Mouse (Mus musculus): ENCODE data around the gene Fth1. TPM values are rescaled to one million over a fixed set of nuclear protein-coding genes. Genes with fewer than 3 reads are reported as not detected.

The Fth1 gene
- total and polyA plus RNA-seq, 3 experiments = 303 to 2,849 (median 317) TPM

DNA sequence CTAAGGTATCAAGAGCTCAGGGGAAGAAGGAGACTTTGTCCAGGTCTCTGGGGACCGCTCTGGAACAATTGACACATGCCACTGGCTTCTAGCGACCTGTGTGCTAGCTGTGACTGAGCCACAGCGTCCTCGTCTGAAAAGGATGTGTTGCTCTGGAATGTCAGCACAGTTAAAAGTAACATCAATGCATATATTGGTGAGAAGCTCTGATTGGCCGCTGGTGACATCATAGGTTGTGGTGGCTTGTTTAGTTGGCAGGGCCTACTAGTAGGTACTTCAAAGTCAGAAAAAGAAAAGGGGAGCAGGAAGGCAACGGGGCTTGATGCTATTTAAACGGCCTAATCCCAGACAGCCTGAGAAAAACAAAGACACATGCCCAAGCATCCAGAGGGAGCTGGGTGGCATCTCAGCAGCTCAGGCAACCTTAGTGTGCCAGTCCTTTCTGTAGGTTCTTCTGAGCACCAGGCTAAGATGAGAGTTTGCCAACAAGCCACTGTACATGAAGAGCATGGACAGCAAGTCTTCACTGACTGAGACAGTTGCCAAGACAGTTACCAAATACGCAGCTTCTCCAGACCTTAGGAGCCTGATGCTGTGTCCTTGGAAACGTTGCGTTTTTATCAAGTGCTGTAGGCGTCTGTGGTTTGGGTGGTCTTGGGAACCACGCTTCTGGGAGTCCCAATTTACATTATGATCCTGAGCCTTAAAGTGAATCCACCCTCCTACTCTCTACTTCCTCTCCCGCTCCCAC lies 18.5 kb downstream of the Fth1 start:
- Histone ChIP-seq H3K27me3 (replicated peaks) (no peaks in the 10 kb centered on the region), H3K4me2 (ENCODE audit: insufficient read depth, low read depth, poor library complexity, severe bottlenecking) (no peak overlapping the region), H3K9me3 (replicated peaks; ENCODE audit: low read length) (peaks cover 4% of the 10 kb centered on the region), H3K4me3 (replicated peaks in 1 of 3; ENCODE audit: low read depth in 2 of 3, low read length in 2 of 3, poor library complexity in 1 of 3) (no peak overlapping the region), H3K9ac (ENCODE audit: insufficient read depth, low read depth) (no peak overlapping the region), H3K4me1 (ENCODE audit: control insufficient read depth in 1 of 2, insufficient read depth in 2 of 2) (no peaks in the 10 kb centered on the region), H3K36me3 (replicated peaks in 1 of 2; ENCODE audit: control insufficient read depth in 1 of 2, insufficient read depth in 1 of 2, low read length in 1 of 2) (no peaks in the 10 kb centered on the region), H3K79me2 (replicated peaks; ENCODE audit: control insufficient read depth, extremely low read depth, insufficient read depth, poor library complexity, severe bottlenecking) (no peaks in the 10 kb centered on the region), H3K27ac (ENCODE audit: insufficient read depth, low read depth) (no peak overlapping the region)
- TF ChIP-seq ETS1 (conservative IDR thresholded peaks at IDR 0.05; ENCODE audit: low read depth, low read length) (no peak), ZMIZ1 (IDR thresholded peaks at IDR 0.05; ENCODE audit: low read depth, low read length) (no peak)
- dilution Hi-C loops (cut with MboI; ENCODE audit: extremely low pct_ligation_motif_present, extremely low pct_unique_long_range_greater_than_20kb, low sequenced_read_pairs) = no loop called here
- no peak for DNase-seq (ENCODE audit: extremely low read depth)
- in situ Hi-C loops (cut with MboI; ENCODE audit: low pct_ligation_motif_present, low pct_unique_long_range_greater_than_20kb, low sequenced_read_pairs) = no loop called here

DNA sequence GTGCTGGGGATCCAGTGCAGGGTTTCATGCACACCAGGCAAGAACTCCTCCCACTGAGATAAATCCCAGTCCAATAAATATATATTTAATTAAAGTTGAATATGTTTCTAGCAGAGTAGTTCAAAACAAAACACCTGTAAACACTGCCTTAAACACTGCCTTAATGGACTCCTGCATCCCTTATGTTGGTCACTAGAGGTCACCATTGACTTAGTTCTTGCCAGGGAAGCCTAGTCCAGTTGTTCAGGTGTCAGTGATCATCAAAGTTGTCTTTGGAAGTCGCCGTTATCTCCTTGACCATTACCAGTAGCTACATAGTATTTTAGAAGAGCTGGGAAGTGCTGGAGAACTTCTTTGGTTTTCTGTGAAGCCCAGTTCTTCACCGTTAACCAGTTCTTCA lies 19.9 kb downstream of the Fth1 start:
- Histone ChIP-seq H3K79me2 (replicated peaks; ENCODE audit: control insufficient read depth, extremely low read depth, insufficient read depth, poor library complexity, severe bottlenecking) (no peaks in the 10 kb centered on the region), H3K9ac (ENCODE audit: insufficient read depth, low read depth) (no peak overlapping the region), H3K4me2 (ENCODE audit: insufficient read depth, low read depth, poor library complexity, severe bottlenecking) (no peak overlapping the region), H3K4me1 (ENCODE audit: control insufficient read depth in 1 of 2, insufficient read depth in 2 of 2) (no peaks in the 10 kb centered on the region), H3K36me3 (replicated peaks in 1 of 2; ENCODE audit: control insufficient read depth in 1 of 2, insufficient read depth in 1 of 2, low read length in 1 of 2) (no peaks in the 10 kb centered on the region), H3K9me3 (replicated peaks; ENCODE audit: low read length) (peaks cover 4% of the 10 kb centered on the region), H3K4me3 (replicated peaks in 1 of 3; ENCODE audit: low read depth in 2 of 3, low read length in 2 of 3, poor library complexity in 1 of 3) (no peak overlapping the region), H3K27ac (ENCODE audit: insufficient read depth, low read depth) (no peak overlapping the region), H3K27me3 (replicated peaks) (no peaks in the 10 kb centered on the region)
- dilution Hi-C loops (cut with MboI; ENCODE audit: extremely low pct_ligation_motif_present, extremely low pct_unique_long_range_greater_than_20kb, low sequenced_read_pairs) (no loop called here), in situ Hi-C loops (cut with MboI; ENCODE audit: low pct_ligation_motif_present, low pct_unique_long_range_greater_than_20kb, low sequenced_read_pairs) (no loop called here)
- TF ChIP-seq CTCF (conservative IDR thresholded peaks at IDR 0.05 in 1 of 2, IDR thresholded peaks at IDR 0.05 in 1 of 2; ENCODE audit: low read depth in 2 of 2, low read length in 2 of 2) (peak; percentile 43 to 88; a peak in 3 of 4 replicates), ZC3H11A (IDR thresholded peaks at IDR 0.05; ENCODE audit: low read depth, low read length) (peak; percentile 13; the same call in 1 of the 2 replicates), RAD21 (IDR thresholded peaks at IDR 0.05; ENCODE audit: low read depth, low read length) (peak; percentile 95), SMC3 (IDR thresholded peaks at IDR 0.05; ENCODE audit: low read depth, low read length) (peak; percentile 81), MEF2A (IDR thresholded peaks at IDR 0.05; ENCODE audit: borderline replicate concordance, low read depth, low read length) (no peak)
- DNase-seq (ENCODE audit: extremely low read depth) = no peak

GRCm38 (mm10) chr19:10001206-10001969 lies 21.0 kb downstream of the Fth1 start, which contains the start of the genes Best1 and Rab3il1:
Best1 (minus strand) TSS chr19:10001633.
Rab3il1 (plus strand) TSS chr19:10001669.
- no peaks in the 10 kb centered on the region for H3K36me3 ChIP-seq (replicated peaks in 1 of 2; ENCODE audit: control insufficient read depth in 1 of 2, insufficient read depth in 1 of 2, low read length in 1 of 2)
- H3K9me3 ChIP-seq (replicated peaks; ENCODE audit: low read length) = peaks cover 4% of the 10 kb centered on the region
- in situ Hi-C loops (cut with MboI; ENCODE audit: low pct_ligation_motif_present, low pct_unique_long_range_greater_than_20kb, low sequenced_read_pairs) (no loop called here), dilution Hi-C loops (cut with MboI; ENCODE audit: extremely low pct_ligation_motif_present, extremely low pct_unique_long_range_greater_than_20kb, low sequenced_read_pairs) (no loop called here)
- H3K9ac ChIP-seq (ENCODE audit: insufficient read depth, low read depth) = no peak within 1 kb of the TSS
- H3K4me2 ChIP-seq (ENCODE audit: insufficient read depth, low read depth, poor library complexity, severe bottlenecking) = no peak within 1 kb of the TSS
- no peak for DNase-seq (ENCODE audit: extremely low read depth)
- no peak within 1 kb of the TSS for H3K4me3 ChIP-seq (replicated peaks in 1 of 3; ENCODE audit: low read depth in 2 of 3, low read length in 2 of 3, poor library complexity in 1 of 3)
- H3K79me2 ChIP-seq (replicated peaks; ENCODE audit: control insufficient read depth, extremely low read depth, insufficient read depth, poor library complexity, severe bottlenecking) = no peaks in the 10 kb centered on the region
- H3K27me3 ChIP-seq (replicated peaks) = no peaks in the 10 kb centered on the region
- TF ChIP-seq CTCF (conservative IDR thresholded peaks at IDR 0.05 in 1 of 2, IDR thresholded peaks at IDR 0.05 in 1 of 2; ENCODE audit: low read depth in 2 of 2, low read length in 2 of 2) = no peak
- no peak for TF ChIP-seq EP300 (IDR thresholded peaks at IDR 0.05; ENCODE audit: low read length)
- TF ChIP-seq RCOR1 (conservative IDR thresholded peaks at IDR 0.05; ENCODE audit: low read depth, low read length) = no peak
- no peak for TF ChIP-seq GABPA (IDR thresholded peaks at IDR 0.05; ENCODE audit: insufficient replicate concordance, low read depth, low read length)
- no peak for TF ChIP-seq JUN (IDR thresholded peaks at IDR 0.05; ENCODE audit: insufficient read depth, low read depth, low read length)
- no peak for TF ChIP-seq NELFE (IDR thresholded peaks at IDR 0.05; ENCODE audit: low read depth, low read length)
- TF ChIP-seq UBTF (IDR thresholded peaks at IDR 0.05; ENCODE audit: low read depth, low read length) = no peak
- no peak for TF ChIP-seq IRF4 (IDR thresholded peaks at IDR 0.05; ENCODE audit: low read depth, low read length)
- no peak for TF ChIP-seq ZNF384 (IDR thresholded peaks at IDR 0.05; ENCODE audit: low read depth, low read length)
- TF ChIP-seq PAX5 (IDR thresholded peaks at IDR 0.05; ENCODE audit: low read length) = no peak
- TF ChIP-seq POLR2AphosphoS2 (IDR thresholded peaks at IDR 0.05; ENCODE audit: low read depth, low read length) = no peak
- TF ChIP-seq MAX (IDR thresholded peaks at IDR 0.05; ENCODE audit: low read length) = no peak
- TF ChIP-seq USF1 (IDR thresholded peaks at IDR 0.05; ENCODE audit: low read depth, low read length) = no peak
- no peak for TF ChIP-seq SMC3 (IDR thresholded peaks at IDR 0.05; ENCODE audit: low read depth, low read length)
- no peak for TF ChIP-seq CHD2 (IDR thresholded peaks at IDR 0.05; ENCODE audit: low read length)
- TF ChIP-seq MXI1 (IDR thresholded peaks at IDR 0.05; ENCODE audit: low read depth, low read length) = no peak
- H3K27ac ChIP-seq (ENCODE audit: insufficient read depth, low read depth) = no peak within 1 kb of the TSS
- no peaks in the 10 kb centered on the region for H3K4me1 ChIP-seq (ENCODE audit: control insufficient read depth in 1 of 2, insufficient read depth in 2 of 2)

All from CH12.LX (cell line).